Mouse (Mus musculus) heart, adult 2 months (tissue): ENCODE measurements at regions not wholly inside any gene's neighbourhood (a gene's known extent, or its start where the extent isn't known, plus 50 kb on each side); places are given as distances from the start of the nearest gene placed in this dataset.

Experiments used
- DNase-seq, 2 experiments: peaks; one replicate each; pipeline ENCODE4 v3.0.0; 2021
- H3K27ac ChIP-seq: fragments of 200-600 bp; 2 replicates; pipeline ENCODE4 v1.8.1; 2022
- H3K27me3 ChIP-seq: fragments of 200-500 bp; 2 replicates; pipeline ENCODE4 v1.6.1; 2012; ENCODE audit warnings: mild to moderate bottlenecking, low read length, inconsistent platforms, mixed read lengths; ENCODE audit not compliant: control insufficient read depth, insufficient read depth
- H3K36me3 ChIP-seq: fragments of 200-500 bp; 2 replicates; pipeline ENCODE4 v1.6.1; 2012; ENCODE audit warnings: low read length, inconsistent platforms; ENCODE audit not compliant: control insufficient read depth, insufficient read depth
- H3K4me1 ChIP-seq: fragments of 200-500 bp; 2 replicates; pipeline ENCODE4 v1.6.1; 2011; ENCODE audit warnings: low read length; ENCODE audit not compliant: control insufficient read depth, insufficient read depth
- H3K4me3 ChIP-seq: fragments of 200-600 bp; 2 replicates; pipeline ENCODE4 v1.8.1; 2022
- H3K79me2 ChIP-seq: fragments of 200-500 bp; replicated peaks from 2 replicates; pipeline ENCODE4 v1.6.1; 2012; ENCODE audit warnings: mild to moderate bottlenecking, inconsistent platforms, low read length, moderate library complexity, mixed read lengths; ENCODE audit not compliant: control insufficient read depth, insufficient read depth
- H3K9ac ChIP-seq: fragments of 200-500 bp; 2 replicates; pipeline ENCODE4 v1.6.1; 2012; ENCODE audit warnings: low read depth, mild to moderate bottlenecking, control low read depth, inconsistent platforms, low read length, mixed read lengths
- CTCF ChIP-seq: fragments of 200-600 bp; IDR thresholded peaks from 2 replicates; pipeline ENCODE4 v1.8.1; 2022; ENCODE audit warnings: antibody characterized with exemption, mild to moderate bottlenecking, moderate library complexity
- EP300 ChIP-seq: fragments of 200-500 bp; IDR thresholded peaks from 2 replicates; pipeline ENCODE4 v1.6.1; 2011; ENCODE audit warnings: low read depth, low read length, control low read depth; ENCODE audit not compliant: insufficient read depth
- POLR2A ChIP-seq: fragments of 200-500 bp; IDR thresholded peaks from 2 replicates; pipeline ENCODE4 v1.6.1; 2011; ENCODE audit warnings: mild to moderate bottlenecking, low read depth, low read length, control low read depth; ENCODE audit not compliant: insufficient read depth
- WGBS: fragments of 180-500 bp; shearing (Covaris S2); methylation state at CpG from one replicate; pipeline ENCODE4 v1.1.7; 2018; 5-methylcytosine and 5-hydroxymethylcytosine counted together
- intact Hi-C: fragments of 180-260 bp; cut with DNase I; formaldehyde crosslinking; loops from one replicate; pipeline ENCODE4 v1.15.1; 2025

DNA sequence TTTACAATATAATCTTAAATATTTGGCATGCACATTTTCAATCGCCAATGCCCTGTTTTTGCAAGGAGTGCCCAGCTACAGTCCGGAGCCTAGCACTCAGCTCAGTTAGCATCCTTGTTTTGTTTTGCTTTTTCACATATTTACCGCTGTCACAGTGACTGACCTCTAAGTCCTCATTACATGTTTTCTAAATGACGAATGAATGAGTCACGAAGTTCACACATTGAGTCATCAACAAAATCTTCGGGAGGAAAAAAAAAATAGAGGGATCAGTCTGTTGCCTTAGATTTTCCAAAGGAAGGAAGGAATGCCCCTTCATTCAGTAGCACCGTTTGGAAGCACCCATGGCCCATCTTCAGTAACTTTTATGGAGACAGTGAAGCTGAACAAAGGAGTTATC, 342.9 kb upstream of the Actbl2 start:
- WGBS = 65% methylated on average over 7 of the region's 7 CpGs
- intact Hi-C loops = no loop called here
- Histone ChIP-seq H3K27ac (no peak overlapping the region), H3K79me2 (no peaks in the 10 kb centered on the region), H3K4me1 (peaks cover 5% of the 10 kb centered on the region), H3K9ac (no peak overlapping the region), H3K36me3 (peaks cover 2% of the 10 kb centered on the region; the same call in 1 of the 2 replicates), H3K27me3 (no peaks in the 10 kb centered on the region), H3K4me3 (no peak overlapping the region)
- no peak for TF ChIP-seq CTCF
- TF ChIP-seq EP300 = no peak
- no peak for TF ChIP-seq POLR2A
- no peak for DNase-seq

DNA sequence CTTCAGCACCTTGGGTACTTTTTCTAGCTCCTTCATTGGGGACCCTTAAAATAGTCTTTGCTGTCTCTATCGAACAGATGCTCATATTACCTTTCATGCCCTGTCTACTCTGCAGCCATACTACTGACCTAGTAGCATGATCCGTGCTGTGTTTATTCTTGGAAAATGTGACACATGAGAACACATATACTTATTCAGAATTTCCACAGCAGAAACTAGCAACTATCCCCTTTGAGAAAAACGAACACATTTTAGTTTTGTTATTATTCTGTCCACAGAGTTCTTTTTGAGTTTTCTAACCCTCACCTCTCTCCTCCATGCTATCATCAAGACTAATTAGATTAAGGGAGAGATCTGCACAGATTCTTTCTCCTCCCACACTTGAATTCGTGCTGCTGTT, 341.6 kb upstream of the Actbl2 start:
- TF ChIP-seq CTCF (no peak), POLR2A (no peak), EP300 (no peak)
- Histone ChIP-seq H3K79me2 (no peaks in the 10 kb centered on the region), H3K36me3 (no peaks in the 10 kb centered on the region), H3K4me3 (no peak overlapping the region), H3K4me1 (no peaks in the 10 kb centered on the region), H3K9ac (no peak overlapping the region), H3K27ac (no peak overlapping the region), H3K27me3 (no peaks in the 10 kb centered on the region)
- intact Hi-C loops = no loop called here
- DNase-seq = no peak
- 71% methylated on average over 4 of the region's 4 CpGs for WGBS

DNA sequence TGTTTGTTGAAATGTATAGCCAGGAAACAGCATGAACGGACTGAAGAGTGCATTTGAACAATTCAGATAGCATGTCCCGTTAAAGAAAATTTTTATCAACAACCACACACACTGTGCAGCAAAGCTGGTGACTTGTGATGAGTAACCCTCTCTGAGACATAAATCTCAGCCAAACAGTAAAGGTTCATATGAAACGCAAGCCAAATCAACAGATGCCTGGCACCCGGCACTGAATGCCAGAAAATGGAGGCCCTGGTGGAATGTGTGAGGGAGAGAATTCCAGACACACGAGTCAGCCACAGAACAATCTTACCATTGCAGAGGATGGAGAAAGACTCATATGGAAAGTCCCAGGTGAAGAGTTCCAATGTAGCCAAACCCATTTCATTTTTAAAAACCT, 341.1 kb upstream of the Actbl2 start:
- no peaks in the 10 kb centered on the region for H3K27me3 ChIP-seq
- no peak overlapping the region for H3K9ac ChIP-seq
- DNase-seq = no peak
- no peaks in the 10 kb centered on the region for H3K4me1 ChIP-seq
- no peak overlapping the region for H3K4me3 ChIP-seq
- TF ChIP-seq POLR2A = no peak
- TF ChIP-seq CTCF = no peak
- no peak for TF ChIP-seq EP300
- H3K27ac ChIP-seq = no peak overlapping the region
- no peaks in the 10 kb centered on the region for H3K36me3 ChIP-seq
- H3K79me2 ChIP-seq = no peaks in the 10 kb centered on the region
- 57% methylated on average over 5 of the region's 5 CpGs for WGBS
- intact Hi-C loops = no loop called here

DNA sequence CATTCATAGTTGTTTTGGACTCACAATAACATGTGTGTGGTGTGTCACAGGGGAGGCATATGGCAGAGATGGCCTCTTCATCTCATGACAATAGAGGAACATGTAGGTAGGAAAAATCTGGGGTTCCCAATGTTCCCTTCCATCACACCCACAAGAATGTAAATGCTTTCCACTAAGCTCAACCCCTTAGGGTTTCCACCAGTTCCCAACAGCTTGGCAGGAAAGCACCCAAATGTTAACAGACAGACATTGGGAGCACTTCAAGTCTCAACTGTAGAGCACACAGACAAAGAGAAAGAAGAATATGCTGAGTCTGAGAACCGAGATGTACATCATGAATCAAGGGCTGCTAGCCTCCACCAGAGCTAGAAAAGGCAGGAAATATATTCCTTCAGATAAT, 339.7 kb upstream of the Actbl2 start:
- intact Hi-C loops = no loop called here
- DNase-seq = no peak
- H3K4me1 ChIP-seq = no peaks in the 10 kb centered on the region
- no peak overlapping the region for H3K9ac ChIP-seq
- no peaks in the 10 kb centered on the region for H3K27me3 ChIP-seq
- WGBS = 85% methylated on average over 1 of the region's 1 CpGs
- no peaks in the 10 kb centered on the region for H3K36me3 ChIP-seq
- no peaks in the 10 kb centered on the region for H3K79me2 ChIP-seq
- no peak overlapping the region for H3K4me3 ChIP-seq
- no peak for TF ChIP-seq EP300
- no peak for TF ChIP-seq CTCF
- TF ChIP-seq POLR2A = no peak
- H3K27ac ChIP-seq = no peak overlapping the region

DNA sequence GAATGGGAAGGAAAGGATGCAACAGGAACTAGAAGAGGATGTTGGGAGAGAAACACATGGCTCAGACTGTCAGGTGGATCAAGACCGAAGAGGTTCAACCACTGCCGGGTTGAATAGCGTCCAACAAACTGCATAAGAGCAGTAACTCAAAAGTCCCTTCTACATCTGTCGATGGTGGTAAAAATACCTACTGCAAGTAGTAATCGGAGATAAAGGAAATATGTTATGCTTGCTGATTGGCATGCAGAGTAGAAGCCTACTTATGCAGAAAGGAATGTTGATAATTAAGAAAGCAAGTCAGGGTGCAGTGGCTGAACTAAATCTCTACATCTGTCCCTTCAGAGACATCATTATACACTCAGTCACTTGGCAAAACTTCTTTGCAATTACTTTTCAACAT, 330.9 kb upstream of the Actbl2 start:
- TF ChIP-seq CTCF = no peak
- no peak for TF ChIP-seq POLR2A
- no peak for TF ChIP-seq EP300
- Histone ChIP-seq H3K27me3 (no peaks in the 10 kb centered on the region), H3K36me3 (no peaks in the 10 kb centered on the region), H3K4me1 (no peaks in the 10 kb centered on the region), H3K27ac (no peak overlapping the region), H3K9ac (no peak overlapping the region), H3K79me2 (no peaks in the 10 kb centered on the region), H3K4me3 (no peak overlapping the region)
- intact Hi-C loops = no loop called here
- WGBS = 54% methylated on average over 5 of the region's 5 CpGs
- no peak for DNase-seq

DNA sequence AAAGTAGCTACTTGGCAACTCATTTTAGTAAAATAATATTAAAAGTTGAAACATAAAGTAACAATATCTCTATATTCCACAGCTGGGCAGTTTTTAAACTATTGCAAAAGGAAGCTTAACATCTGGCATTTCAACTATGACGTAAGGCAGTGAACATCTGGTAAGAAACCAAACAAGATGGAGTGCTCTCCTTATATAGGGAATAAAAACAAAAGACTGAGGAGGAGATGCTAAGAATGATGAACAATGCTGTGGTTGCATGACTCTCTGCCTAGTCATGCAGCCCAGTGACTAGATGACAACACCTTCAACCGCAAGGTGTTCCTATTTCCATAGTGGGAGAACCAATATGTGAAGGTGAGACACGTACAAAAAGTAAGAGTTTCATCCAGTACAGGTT, 329.9 kb upstream of the Actbl2 start:
- H3K4me3 ChIP-seq = no peak overlapping the region
- H3K27me3 ChIP-seq = no peaks in the 10 kb centered on the region
- no peaks in the 10 kb centered on the region for H3K36me3 ChIP-seq
- DNase-seq = no peak
- H3K79me2 ChIP-seq = no peaks in the 10 kb centered on the region
- intact Hi-C loops = no loop called here
- TF ChIP-seq CTCF = no peak
- TF ChIP-seq POLR2A = no peak
- no peak for TF ChIP-seq EP300
- WGBS = 90% methylated on average over 3 of the region's 3 CpGs
- no peaks in the 10 kb centered on the region; the same call in 1 of the 2 replicates for H3K4me1 ChIP-seq
- no peak overlapping the region for H3K9ac ChIP-seq
- no peak overlapping the region for H3K27ac ChIP-seq

DNA sequence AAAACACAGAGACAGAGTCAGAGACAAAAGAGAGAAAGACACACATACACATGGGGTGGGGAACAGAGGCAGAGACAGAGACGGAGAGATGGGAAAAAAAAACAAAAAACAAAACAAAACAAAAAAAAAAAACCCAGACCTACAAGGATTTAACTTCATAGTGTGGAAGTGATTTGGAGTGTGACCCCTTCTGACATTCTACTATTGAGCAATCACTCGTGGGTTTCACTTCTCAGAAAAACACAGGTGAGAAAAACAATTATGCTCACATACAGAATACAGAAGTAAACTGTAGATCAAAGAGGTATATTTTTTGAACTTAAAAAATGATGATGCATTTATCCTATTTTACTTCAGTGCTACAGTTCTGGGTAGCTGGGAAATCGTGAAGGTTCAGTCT, 326.7 kb upstream of the Actbl2 start:
- Histone ChIP-seq H3K9ac (no peak overlapping the region), H3K4me1 (no peaks in the 10 kb centered on the region; the same call in 1 of the 2 replicates), H3K36me3 (no peaks in the 10 kb centered on the region), H3K27me3 (no peaks in the 10 kb centered on the region), H3K27ac (no peak overlapping the region), H3K4me3 (no peak overlapping the region), H3K79me2 (no peaks in the 10 kb centered on the region)
- intact Hi-C loops = no loop called here
- DNase-seq = no peak
- 77% methylated on average over 3 of the region's 3 CpGs for WGBS
- TF ChIP-seq POLR2A = no peak
- TF ChIP-seq CTCF = no peak
- TF ChIP-seq EP300 = no peak
